Mouse (Mus musculus): ENCODE results near the gene Gm10570.

DNA sequence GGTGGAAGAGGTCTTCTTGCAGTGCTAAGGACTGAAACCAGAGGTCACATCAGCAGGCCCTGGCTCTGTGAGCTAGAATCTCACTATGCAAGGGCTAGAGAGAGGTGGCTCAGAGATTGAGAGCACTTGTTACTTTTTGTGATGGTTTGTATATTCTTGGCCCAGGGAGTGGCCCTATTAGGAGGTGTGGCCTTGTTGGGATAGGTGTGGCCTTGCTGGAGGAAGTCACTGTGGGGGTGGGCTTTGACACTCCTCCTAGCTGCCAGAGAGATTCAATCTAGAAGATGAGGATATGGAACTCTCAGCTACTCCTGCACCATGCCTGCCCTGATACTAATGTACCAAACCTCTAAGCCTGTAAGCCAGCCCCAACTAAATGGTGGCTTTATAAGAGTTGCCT, 49.5 kb upstream of the Gm10570 start:
- no peak for TF ChIP-seq CTCF (IDR thresholded peaks at IDR 0.05; ENCODE audit: extremely low read depth, insufficient read depth, low read length)
- no peak for TF ChIP-seq POLR2A (IDR thresholded peaks at IDR 0.05; ENCODE audit: extremely low read depth, insufficient read depth, low read length)
